Mouse (Mus musculus): Measurements from ENCODE around the gene Trim9. TPM values are rescaled to one million over a fixed set of nuclear protein-coding genes. Genes with fewer than 3 reads are reported as not detected.

Trim9 gene
- polyA plus RNA-seq (2017; shearing (Covaris generic)), result under 1 TPM in 1 of 2 experiments, not detected in 1; 0.08 TPM

DNA sequence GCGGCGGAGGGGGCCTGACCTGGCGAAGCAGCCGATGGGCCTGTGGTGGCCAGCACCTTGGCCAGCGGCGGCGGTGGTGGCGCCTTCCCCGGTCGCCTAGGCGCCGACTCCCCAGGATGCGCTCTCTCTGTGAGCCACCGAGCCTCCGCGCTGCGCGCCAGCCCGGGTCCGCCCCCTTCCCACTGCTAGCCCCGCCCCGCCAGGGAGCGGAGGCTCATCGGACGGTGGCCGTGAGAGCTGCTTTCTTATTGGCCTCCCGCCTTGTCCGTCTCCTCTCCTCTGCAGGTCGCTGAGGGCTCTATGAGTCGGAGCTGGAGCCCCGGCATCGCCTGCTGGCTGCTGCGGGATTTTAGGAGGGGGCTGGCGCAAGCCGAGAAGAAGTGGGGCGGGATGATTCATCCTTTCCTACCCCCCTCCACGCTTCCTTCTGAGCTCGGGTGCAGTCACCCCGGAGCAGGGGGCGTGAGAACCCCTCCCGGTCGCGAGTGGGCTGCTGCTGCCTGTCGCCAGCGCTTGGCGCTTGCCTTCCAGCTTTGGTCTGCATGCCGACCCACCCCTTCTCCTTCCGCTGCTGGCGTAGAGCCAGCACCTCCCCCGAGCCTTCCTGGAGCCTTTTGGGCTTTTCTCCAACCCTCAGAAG, at the start of gene Trim9:
Gene Trim9 (minus strand): TSS at position 413 of the 640 bp plus-strand sequence.
- peak; percentile 86 for ATAC-seq

DNA sequence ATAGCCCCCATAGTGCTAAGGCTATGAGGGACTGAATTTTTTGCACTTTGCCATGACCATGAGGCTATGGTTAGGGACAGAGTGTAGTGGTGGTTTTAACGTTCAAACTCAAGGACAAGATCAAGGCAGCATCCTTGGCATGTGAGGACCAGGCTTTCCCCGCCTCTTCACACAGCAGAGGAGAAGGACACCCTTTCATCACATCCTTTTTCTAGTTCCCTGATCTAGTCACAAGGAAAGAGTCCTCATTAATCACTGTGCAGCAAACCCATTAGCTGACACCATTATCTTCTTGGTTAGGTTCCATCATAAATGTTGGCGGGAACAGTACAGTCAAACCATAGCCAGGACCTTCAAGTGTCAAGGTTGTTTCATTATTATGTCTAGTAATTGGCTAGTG, 47.6 kb upstream of the Trim9 start:
- no peak for ATAC-seq

DNA sequence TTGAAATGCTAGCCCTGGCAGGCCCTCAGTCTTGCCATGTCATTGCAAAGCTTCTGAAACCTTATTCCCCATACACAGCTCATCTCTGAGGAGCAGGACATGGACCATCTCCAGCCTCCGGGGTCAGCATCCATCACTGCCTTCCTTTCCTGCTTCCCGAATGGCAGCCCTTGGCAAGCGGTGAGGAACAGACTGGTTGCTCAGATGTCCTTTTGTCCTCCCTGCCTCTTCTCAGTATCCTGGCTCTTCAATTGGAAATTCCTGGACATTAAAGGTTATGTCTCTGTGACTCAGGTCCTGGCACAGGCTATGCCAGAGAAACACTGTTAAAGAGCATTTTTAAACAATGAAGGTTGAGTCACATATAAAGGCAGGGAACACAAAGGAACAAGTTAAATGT, 43.8 kb upstream of the Trim9 start:
- ATAC-seq, result no peak

DNA sequence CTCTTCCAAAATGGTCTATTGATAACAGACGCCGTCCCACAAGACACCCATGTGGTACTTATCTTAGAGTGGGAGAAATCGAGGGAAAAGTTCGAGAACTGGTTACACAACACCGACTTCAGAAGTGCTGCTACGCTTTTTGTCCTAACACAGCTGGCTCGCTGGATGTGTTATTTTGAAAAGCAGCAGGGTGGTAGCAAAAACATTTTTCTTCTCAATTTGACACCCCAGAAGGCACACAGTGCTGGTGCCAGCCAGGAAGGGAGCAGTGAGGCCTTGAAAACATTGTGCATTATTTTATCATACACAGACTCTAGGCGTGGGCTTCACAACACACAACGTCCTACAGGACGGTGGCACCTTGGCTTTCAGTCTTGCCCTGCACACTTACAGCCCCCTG, 27.6 kb upstream of the Trim9 start:
- no peak for ATAC-seq

DNA sequence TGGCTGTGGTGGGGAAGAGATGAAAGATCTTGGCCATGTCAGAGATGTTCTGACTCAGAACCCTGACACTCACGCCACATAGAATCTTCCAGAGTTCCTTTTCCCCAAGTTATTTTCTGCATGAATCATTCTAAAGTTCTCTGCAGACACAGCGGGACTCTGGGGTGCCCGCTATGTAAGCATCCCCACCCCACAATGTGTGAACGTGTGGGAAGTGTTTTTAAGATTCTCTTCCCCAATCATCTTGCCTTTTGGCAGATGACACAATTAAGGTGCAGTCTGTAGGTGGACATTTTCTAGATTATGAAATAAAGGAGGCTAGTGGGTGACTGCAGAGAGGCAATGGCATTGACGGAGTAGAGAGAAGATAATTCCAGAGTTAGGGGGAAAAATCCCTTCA, 25.5 kb upstream of the Trim9 start:
- ATAC-seq, result no peak

DNA sequence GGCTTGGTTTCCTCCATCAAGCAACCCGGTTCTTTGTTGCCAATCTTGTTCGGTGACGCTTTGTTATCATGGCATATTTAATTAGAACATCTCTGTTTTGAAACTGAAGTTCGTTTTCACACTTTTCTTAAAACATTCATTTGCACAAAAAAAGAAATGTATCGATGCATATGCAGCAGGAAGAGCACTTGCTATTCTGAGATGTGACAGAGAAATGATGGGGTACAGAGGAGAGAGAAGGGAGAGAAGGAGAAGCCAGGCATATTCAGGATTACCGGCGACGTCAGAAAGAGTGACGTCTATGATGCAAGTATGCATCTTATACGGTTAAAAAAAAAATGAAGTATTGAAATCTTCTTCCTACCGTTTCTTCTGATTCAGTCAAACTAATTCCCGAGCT, 21.9 kb upstream of the Trim9 start:
- ATAC-seq, result no peak

DNA sequence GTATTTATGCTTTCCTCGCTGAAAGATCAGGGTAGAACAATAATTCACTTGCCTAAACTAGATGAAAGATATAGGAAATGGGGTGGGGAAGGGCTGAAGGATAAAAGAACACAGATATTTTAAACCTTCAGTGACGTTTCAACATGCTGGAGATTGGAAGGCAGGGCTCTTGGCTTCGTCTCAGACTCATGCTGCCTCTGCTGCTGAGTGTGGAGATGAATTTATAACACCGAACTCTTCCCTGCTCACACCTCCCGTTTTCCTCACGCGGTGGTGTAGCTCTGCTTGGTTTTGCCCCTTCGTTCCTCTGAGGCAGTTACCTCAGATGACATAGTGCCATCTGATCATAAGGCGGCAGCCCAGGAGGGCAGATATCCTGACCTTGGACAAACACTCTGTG, 21.4 kb upstream of the Trim9 start:
- no peak for ATAC-seq

DNA sequence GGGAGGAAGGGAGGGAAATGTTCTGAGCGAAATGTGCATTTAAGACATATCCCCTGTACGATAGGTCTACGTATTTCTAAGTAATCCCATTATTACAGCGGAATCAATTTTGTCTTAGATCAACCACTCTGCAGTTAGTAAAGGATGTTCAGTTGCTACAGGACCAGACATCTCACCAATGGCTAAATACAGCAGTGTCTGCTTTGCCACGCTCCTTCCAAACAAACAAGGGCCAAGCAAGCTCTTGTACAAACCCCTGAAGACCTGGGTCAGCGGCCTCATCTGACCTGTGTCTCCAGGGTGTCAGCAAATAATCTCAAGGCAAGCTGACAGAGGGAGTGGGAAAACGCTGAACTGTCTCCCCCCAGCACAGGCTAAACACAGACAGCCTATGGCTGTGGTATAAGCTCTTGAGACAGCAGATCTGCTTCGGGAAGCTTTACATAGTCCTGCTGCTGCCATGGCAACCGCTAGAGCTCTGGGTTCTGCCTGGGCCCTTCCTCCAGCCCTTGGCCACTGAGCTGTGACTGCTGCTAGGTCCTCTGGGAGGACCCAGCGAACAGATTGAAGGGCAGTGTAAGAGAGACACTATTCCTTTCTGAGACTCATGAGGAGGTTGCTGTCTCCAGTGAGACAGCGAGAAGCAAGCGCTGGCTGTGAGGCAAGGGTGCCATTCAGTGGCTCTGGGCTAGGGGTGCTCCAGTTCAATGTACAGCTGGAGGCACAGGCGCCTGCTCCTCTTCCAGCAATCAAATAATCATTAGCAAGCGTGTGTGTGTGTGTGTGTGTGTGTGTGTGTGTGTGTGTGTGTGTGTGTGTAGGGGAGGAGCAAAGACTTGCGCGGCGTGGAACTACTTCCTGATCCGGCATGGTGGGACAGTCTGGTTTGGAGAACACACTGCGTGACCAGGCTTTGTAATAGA, 20.2 kb upstream of the Trim9 start:
- ATAC-seq, result no peak

DNA sequence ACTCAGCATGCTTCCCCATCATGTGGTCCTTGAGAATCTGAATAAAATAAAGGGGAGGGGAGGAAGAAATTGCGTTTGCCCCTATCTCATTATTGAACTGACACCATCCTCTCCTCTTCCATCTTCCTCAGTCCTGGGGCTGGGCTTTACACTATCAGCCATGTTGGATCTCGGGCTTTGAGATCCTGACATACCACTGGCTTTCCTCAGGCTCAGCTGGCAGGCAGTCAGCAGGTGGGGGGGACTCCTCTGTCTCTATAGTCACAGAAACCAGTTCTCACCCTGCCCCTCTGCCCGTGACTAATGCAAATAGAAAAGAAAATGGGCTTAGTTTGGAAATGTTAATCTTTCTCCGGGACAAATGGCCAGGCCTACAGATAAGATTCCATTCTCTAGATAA, 15.6 kb upstream of the Trim9 start:
- no peak for ATAC-seq

DNA sequence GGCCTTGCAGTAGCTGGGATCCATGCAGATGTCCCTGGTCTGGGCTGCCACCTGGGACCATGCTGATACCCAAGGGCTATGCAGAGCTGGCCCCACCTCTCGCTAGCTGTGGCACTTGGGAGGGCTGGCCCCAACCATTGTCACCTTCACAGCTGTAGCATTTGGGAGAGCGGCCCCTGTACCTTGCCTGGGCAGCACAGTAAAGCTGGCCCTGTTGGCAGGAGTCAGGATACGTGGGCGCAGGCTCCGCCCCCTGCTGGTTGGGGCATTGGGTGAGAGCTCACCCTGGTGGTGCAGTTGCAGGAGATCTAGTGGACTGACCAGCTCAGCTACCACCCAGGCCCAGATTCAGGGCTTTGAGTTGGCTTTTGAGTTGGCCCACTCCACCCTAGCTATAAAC, 12.9 kb upstream of the Trim9 start:
- no peak for ATAC-seq

DNA sequence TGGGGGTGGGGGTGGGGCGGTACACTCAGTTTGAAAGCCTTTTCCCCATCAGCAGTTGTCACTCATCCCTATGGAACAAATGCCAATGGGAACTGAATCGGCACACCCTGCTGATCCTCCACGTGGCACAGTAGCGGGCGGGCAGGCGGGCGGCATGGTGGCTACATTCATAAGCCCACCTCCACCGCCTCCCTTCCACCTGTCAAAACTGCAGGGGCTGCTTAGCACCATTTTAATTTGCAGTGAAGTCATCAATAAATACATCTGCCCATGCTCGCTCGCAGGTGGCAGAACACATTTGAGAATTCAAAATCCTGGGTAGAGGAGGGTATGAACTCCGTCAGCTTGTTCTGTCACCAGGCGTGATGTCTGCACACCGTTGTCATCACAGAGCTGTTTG, 12.0 kb upstream of the Trim9 start:
- ATAC-seq, result no peak

DNA sequence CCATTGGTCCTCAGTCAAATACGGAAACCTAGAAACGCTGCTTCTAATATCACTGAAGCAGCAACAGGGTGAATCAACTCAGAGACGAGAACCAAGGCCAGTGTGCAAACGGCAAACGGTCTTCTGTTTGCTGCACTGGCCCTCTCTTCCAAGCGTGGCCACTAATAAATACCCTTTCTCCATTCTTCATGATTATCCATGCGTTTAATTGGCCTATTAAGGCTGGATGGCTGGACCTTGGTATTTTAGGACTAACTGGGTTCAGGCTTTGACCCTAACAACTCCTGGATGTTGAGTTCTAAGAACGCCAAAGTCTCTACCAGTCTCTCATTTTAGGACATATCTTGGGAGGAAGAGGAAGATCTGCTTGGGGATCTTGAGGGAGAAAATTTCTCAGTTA, 7.5 kb upstream of the Trim9 start:
- ATAC-seq, result no peak

DNA sequence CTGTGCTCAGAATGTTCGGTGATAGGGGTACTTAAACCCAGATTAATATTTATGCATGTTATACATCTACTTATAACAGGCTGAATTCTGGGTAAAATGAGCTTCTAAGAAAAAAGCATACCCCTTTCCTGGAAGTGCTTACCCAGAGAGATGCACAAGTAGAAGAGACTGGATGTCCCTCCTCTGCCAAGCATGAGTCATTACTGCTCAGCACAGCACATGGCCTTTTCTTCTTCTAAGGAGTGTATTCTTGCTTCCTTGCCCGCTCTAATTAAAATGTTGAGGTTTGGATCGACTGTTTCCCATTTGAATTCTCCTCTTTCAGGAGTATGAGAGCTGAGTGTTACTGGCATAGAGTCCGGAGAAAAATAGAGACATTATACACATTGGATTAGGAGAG, 3.1 kb upstream of the Trim9 start:
- ATAC-seq, result no peak

DNA sequence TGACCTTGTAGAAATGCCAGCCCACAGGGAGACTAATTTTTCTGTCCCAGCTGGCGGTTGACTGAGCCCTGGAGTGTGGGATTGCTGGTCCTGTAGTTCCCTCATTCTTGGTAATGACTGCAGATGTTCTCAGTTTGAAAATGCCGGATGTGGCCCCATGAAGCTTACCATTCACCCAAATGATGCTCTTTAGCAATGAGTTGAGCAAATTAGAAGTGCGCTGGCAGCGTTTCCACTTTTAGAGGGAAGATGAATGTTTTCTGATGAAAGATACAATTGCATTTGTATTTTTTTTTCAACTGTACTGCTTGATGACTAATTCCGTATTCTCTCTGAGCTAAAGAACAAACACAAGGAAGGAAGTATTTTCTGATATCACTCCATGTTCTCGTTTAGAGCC, 2.4 kb upstream of the Trim9 start:
- no peak for ATAC-seq

DNA sequence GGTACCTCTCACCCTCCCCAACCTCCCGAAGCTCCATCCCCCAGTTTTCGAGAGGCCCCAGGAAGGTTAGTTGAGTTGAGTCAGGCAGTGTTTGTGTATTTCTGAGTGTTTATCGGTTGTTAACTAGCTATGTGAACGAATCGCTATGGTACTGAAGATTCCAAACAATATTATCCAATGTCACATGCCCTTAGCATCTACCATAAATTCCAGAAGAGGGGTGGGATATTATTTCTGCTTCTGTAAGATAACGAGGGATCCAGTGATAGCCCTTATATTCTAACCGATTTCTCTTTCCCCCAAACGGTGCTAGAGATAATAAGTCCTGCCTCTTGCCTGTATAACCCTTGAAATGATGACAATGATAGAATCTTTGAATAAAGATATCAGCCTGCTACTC, 612 bp upstream of the Trim9 start:
- ATAC-seq, result no peak

DNA sequence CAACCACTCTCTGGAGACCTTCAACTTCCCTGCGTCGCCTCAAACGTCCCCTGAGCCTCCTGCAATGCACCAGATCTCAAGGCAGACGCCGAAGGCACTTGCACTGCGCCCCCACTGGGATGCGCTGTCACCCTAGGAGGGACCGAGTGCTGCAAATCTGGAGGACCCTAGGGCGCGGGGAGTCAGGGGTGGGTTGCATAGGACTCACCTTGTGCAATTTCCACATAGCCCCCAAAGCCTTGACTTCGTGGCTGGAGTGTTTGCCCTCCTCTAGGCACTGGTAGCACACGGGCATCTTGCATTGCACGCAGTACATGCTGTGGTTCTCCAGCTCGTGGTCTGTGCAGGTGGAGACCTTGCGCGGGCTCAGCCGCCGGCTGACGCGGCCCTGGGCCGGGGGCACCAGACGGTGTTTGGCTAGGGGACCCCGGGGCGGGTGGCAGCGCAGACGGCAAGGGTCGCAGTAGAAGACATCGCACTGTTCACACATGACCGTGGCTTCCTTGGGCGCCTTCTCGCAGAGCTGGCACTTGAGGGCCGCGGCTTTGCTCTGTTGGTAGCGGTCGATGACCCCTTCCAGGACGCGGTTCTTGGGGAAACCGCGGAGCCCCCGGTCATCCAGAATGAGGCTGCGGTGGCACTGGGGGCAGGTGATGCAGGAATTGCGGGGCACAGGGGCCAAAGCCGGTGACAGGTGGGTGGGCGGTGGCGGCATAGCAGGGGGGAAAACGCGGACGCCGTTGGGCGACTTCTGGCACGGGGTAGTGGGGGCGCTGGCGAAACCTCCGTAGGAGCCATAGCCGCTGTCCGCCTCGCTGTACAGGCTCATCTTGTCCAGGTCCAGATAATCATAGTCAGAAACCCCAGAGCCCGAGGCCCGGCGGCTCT, 1.0 kb downstream of the Trim9 start:
- ATAC-seq, result no peak

DNA sequence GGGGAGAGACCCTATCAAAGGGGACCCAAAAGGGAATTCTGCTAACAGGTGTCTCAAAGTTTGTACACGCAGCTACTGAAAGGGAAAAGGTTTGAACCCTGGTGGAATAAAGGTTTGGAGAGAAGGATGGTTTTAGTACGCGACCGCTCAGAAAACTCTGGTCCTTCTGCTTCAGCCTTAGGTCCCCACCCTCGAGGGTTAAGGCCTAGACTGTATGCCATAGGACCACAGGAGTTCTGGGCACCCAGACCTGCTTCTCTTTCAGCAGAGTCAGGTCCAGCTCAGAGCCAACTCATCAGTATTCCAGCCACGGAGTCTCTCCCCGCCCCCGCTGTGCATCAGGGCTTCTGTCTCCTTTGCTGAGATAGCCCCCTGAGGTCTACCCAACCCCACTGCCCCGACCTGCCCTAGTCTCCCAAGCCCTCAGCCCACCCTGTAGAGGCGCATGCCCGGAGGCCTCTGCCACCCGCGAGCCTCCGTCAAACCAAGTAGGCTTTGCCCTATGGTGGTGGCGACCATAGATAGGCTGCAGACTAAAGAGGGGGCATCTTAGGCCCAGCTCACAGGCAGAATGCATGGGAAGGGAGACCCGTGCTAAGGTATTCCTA, 1.8 kb downstream of the Trim9 start:
- ATAC-seq, result no peak

DNA sequence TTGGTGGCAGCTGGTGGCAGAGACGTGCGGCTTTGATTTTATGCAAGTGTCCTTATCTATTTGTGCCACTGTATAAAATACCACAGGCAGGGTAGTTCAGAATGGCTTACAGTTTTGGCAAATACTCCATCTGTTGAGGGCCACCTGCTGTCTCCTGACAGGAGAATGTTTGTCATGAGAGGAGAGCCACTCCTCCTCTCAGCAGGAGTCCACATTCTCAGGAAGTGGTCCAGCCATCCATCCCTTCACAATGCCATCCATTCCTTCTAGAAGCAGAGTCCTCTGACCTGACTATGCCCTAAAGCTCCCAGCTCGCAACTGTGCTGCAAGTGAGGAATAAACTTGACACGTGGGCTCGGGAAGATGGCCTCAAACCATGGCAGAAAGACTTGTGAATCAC, 12.2 kb downstream of the Trim9 start:
- no peak for ATAC-seq

DNA sequence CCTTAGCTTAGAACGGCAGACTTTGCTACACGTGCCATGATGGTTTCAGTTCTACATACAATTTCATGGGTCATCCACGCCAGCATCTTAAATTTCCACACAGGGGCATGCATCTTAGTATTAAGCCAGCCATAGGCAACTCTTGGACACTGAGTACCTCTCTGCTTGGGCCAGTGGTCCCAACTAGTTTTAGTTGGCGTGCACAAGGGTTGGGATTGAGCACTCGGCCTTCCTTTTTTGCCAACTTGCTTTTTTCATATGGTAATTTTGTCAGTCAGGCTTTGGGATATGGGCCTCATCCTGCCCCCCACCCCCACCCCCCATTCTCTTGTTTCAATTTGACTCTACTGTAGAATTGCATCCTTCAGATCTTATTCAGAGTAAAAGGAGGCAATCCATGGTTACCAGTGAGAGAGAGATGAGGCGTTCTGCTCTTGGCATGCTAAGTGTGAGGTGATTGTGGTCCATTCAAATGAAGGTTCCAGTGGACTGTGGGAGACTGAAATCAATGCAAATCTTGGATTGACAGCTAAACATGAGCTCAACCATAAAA, 14.1 kb downstream of the Trim9 start:
- no peak for ATAC-seq

DNA sequence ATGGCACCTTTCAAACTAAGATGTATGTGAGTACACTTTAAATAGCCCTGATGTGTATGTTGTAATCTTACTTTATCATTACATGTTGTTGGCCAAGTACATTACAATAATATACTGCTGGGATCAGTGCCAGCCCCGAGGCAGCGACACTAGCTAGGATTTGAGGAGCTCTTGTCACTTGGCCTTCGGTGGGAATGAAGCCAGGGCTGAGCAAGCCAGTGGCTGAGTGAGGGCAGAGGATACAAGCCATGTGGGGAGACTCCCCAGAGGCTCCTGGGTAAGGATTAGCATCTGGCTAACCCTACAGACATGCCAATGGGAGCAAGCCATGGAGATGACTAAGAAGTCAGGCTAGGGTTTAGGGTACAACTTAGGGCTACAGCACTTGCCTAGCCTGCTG, 18.4 kb downstream of the Trim9 start:
- no peak for ATAC-seq

DNA sequence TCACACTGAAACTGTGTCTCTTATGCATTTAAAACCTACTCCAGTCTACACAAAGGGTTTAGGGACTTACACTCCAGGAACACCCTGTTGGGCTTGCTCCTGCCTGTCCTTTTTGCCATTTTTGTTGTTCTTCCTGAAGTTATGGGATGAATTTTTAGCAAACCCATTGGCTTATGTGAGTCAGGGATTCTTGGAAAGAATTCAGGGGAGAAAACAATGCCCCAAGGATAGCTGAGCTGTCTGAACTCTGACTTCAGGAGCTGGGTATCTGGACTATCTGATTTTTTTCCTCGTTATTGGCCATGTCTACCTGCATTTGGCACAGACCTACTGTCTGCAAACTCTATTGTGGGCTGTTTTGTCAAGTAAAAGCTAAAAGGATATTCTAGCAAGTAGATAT, 20.5 kb downstream of the Trim9 start:
- ATAC-seq, result no peak

DNA sequence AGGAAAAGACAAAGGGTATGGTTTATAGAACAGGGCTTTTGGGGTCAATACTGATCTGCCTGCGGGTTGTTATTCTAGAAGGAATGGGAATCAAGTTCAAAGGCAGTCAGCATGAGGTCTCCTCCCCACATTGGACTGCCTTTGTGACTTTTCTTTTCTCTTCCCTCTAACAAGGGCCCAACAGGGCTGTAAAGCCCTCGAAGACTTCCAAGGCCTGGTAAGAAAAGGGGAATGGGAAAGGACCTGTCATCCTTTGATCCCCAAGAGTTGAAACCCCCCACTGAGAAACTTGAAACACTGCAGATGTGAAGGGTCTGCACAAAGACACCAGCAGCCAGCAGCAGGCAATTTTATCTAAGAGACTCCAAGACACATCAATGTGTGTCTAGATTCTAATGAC, 21.0 kb downstream of the Trim9 start:
- ATAC-seq, result no peak

DNA sequence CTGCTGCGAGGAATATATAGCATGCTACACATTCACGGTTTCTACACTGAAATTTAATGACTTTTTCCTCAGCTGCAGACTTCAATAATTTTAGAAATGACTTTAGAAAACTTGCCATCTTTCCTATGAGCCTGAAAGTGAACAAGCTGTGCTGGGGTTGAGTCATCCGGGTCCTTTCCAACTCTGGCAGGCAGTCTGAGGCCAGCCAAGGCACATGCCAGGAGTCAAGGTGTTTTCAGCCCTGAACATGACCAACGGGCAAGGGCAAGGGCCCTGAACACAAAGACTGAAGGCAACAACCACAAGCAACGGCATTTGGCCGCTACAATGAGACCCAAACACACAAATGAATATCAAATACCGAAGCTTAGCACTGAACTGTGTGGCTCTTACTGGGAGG, 21.6 kb downstream of the Trim9 start:
- no peak for ATAC-seq
